Mouse (Mus musculus): ENCODE measurements around the gene Tspear. TPM values are rescaled to one million over a fixed set of nuclear protein-coding genes. Genes with fewer than 3 reads are reported as not detected.

Tspear gene
- polyA plus RNA-seq (2012; rRNA removed): 0.07 and 0.73 TPM in 2 replicates

GRCm38 (mm10) chr10:77685895-77686664, at the start of gene Tspear:
Gene Tspear (plus strand): TSS chr10:77686569.
- TF ChIP-seq POLR2A (IDR thresholded peaks at IDR 0.05; ENCODE audit: control insufficient read depth, low read depth, low read length): no peak
- no peak for TF ChIP-seq CTCF (IDR thresholded peaks at IDR 0.05; ENCODE audit: control insufficient read depth, insufficient read depth, insufficient replicate concordance, low read depth, low read length)
- Histone ChIP-seq H3K27me3 (ENCODE audit: control insufficient read depth, insufficient read depth, low read length) (no peaks in the 10 kb centered on the region), H3K4me3 (ENCODE audit: control insufficient read depth, low read depth, low read length) (no peak within 1 kb of the TSS), H3K27ac (ENCODE audit: control insufficient read depth, insufficient read depth, low read depth, low read length) (no peak within 1 kb of the TSS), H3K4me1 (ENCODE audit: control insufficient read depth, insufficient read depth, low read length) (no peaks in the 10 kb centered on the region), H3K36me3 (ENCODE audit: control insufficient read depth, insufficient read depth, low read length) (no peaks in the 10 kb centered on the region)

- no peak overlapping the region for H3K4me3 ChIP-seq (ENCODE audit: control insufficient read depth, low read depth, low read length)
- no peak for TF ChIP-seq POLR2A (IDR thresholded peaks at IDR 0.05; ENCODE audit: control insufficient read depth, low read depth, low read length)
- no peak for TF ChIP-seq CTCF (IDR thresholded peaks at IDR 0.05; ENCODE audit: control insufficient read depth, insufficient read depth, insufficient replicate concordance, low read depth, low read length)
- H3K27me3 ChIP-seq (ENCODE audit: control insufficient read depth, insufficient read depth, low read length): no peaks in the 10 kb centered on the region
- H3K36me3 ChIP-seq (ENCODE audit: control insufficient read depth, insufficient read depth, low read length): no peaks in the 10 kb centered on the region; the same call in none of the 2 replicates
- no peak overlapping the region for H3K27ac ChIP-seq (ENCODE audit: control insufficient read depth, insufficient read depth, low read depth, low read length)
- no peaks in the 10 kb centered on the region for H3K4me1 ChIP-seq (ENCODE audit: control insufficient read depth, insufficient read depth, low read length)
Measured at GRCm38 (mm10) chr10:77638956-77639355, 47.4 kb upstream of the Tspear start.

DNA sequence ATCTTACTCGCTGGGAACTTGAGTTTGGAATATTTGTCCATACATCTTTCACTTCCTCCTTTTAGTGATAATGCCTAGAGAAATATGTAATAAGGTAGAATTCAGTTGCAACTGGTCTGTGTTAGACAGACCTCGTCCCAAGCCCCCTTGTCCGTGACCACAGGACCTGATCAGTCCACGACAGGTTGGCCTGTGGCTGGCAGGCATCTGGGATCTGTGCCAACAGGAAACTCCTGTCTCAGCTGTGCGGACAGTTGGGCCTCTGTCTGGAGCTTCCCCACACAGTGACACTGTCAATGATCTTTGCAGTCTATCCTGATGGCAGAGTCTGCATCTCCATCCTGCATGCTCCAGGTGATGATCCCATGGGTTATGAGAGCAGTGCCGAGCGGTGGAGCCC, 43.2 kb upstream of the Tspear start:
- Histone ChIP-seq H3K27ac (ENCODE audit: control insufficient read depth, insufficient read depth, low read depth, low read length) (no peak overlapping the region), H3K4me1 (ENCODE audit: control insufficient read depth, insufficient read depth, low read length) (no peaks in the 10 kb centered on the region), H3K27me3 (ENCODE audit: control insufficient read depth, insufficient read depth, low read length) (no peaks in the 10 kb centered on the region), H3K36me3 (ENCODE audit: control insufficient read depth, insufficient read depth, low read length) (no peaks in the 10 kb centered on the region; the same call in none of the 2 replicates), H3K4me3 (ENCODE audit: control insufficient read depth, low read depth, low read length) (no peak overlapping the region)
- TF ChIP-seq CTCF (IDR thresholded peaks at IDR 0.05; ENCODE audit: control insufficient read depth, insufficient read depth, insufficient replicate concordance, low read depth, low read length): no peak

GRCm38 (mm10) chr10:77645571-77645970, 40.8 kb upstream of the Tspear start:
- H3K27me3 ChIP-seq (ENCODE audit: control insufficient read depth, insufficient read depth, low read length): no peaks in the 10 kb centered on the region
- no peak overlapping the region for H3K4me3 ChIP-seq (ENCODE audit: control insufficient read depth, low read depth, low read length)
- TF ChIP-seq CTCF (IDR thresholded peaks at IDR 0.05; ENCODE audit: control insufficient read depth, insufficient read depth, insufficient replicate concordance, low read depth, low read length) (no peak), POLR2A (IDR thresholded peaks at IDR 0.05; ENCODE audit: control insufficient read depth, low read depth, low read length) (no peak)
- no peaks in the 10 kb centered on the region; the same call in none of the 2 replicates for H3K36me3 ChIP-seq (ENCODE audit: control insufficient read depth, insufficient read depth, low read length)
- H3K27ac ChIP-seq (ENCODE audit: control insufficient read depth, insufficient read depth, low read depth, low read length): no peak overlapping the region
- H3K4me1 ChIP-seq (ENCODE audit: control insufficient read depth, insufficient read depth, low read length): no peaks in the 10 kb centered on the region; the same call in 1 of the 2 replicates

- no peak for TF ChIP-seq POLR2A (IDR thresholded peaks at IDR 0.05; ENCODE audit: control insufficient read depth, low read depth, low read length)
- TF ChIP-seq CTCF (IDR thresholded peaks at IDR 0.05; ENCODE audit: control insufficient read depth, insufficient read depth, insufficient replicate concordance, low read depth, low read length): no peak
Measured at GRCm38 (mm10) chr10:77647461-77647860, 38.9 kb upstream of the Tspear start.

GRCm38 (mm10) chr10:77647901-77648300, 38.5 kb upstream of the Tspear start:
- Histone ChIP-seq H3K4me1 (ENCODE audit: control insufficient read depth, insufficient read depth, low read length) (no peaks in the 10 kb centered on the region; the same call in 1 of the 2 replicates), H3K27me3 (ENCODE audit: control insufficient read depth, insufficient read depth, low read length) (no peaks in the 10 kb centered on the region), H3K27ac (ENCODE audit: control insufficient read depth, insufficient read depth, low read depth, low read length) (no peak overlapping the region), H3K4me3 (ENCODE audit: control insufficient read depth, low read depth, low read length) (no peak overlapping the region), H3K36me3 (ENCODE audit: control insufficient read depth, insufficient read depth, low read length) (no peaks in the 10 kb centered on the region)
- no peak for TF ChIP-seq CTCF (IDR thresholded peaks at IDR 0.05; ENCODE audit: control insufficient read depth, insufficient read depth, insufficient replicate concordance, low read depth, low read length)
- TF ChIP-seq POLR2A (IDR thresholded peaks at IDR 0.05; ENCODE audit: control insufficient read depth, low read depth, low read length): no peak

More at GRCm38 (mm10) chr10:77647461-77647860, 38.9 kb upstream of the Tspear start:
- no peaks in the 10 kb centered on the region for H3K27me3 ChIP-seq (ENCODE audit: control insufficient read depth, insufficient read depth, low read length)
- H3K4me3 ChIP-seq (ENCODE audit: control insufficient read depth, low read depth, low read length): no peak overlapping the region
- no peak overlapping the region for H3K27ac ChIP-seq (ENCODE audit: control insufficient read depth, insufficient read depth, low read depth, low read length)
- no peaks in the 10 kb centered on the region for H3K36me3 ChIP-seq (ENCODE audit: control insufficient read depth, insufficient read depth, low read length)
- H3K4me1 ChIP-seq (ENCODE audit: control insufficient read depth, insufficient read depth, low read length): no peaks in the 10 kb centered on the region; the same call in 1 of the 2 replicates

GRCm38 (mm10) chr10:77652046-77652445, 34.3 kb upstream of the Tspear start:
- peaks cover 6% of the 10 kb centered on the region for H3K4me1 ChIP-seq (ENCODE audit: control insufficient read depth, insufficient read depth, low read length)
- no peaks in the 10 kb centered on the region for H3K36me3 ChIP-seq (ENCODE audit: control insufficient read depth, insufficient read depth, low read length)
- no peak overlapping the region for H3K4me3 ChIP-seq (ENCODE audit: control insufficient read depth, low read depth, low read length)
- no peaks in the 10 kb centered on the region for H3K27me3 ChIP-seq (ENCODE audit: control insufficient read depth, insufficient read depth, low read length)
- TF ChIP-seq POLR2A (IDR thresholded peaks at IDR 0.05; ENCODE audit: control insufficient read depth, low read depth, low read length) (no peak), CTCF (IDR thresholded peaks at IDR 0.05; ENCODE audit: control insufficient read depth, insufficient read depth, insufficient replicate concordance, low read depth, low read length) (no peak)
- H3K27ac ChIP-seq (ENCODE audit: control insufficient read depth, insufficient read depth, low read depth, low read length): no peak overlapping the region

Data from testis, adult 2 months (tissue).